Mouse (Mus musculus) brown adipose tissue, adult 24 weeks (tissue): ENCODE results near the gene Wdr70. TPM values are rescaled to one million over a fixed set of nuclear protein-coding genes. Genes with fewer than 3 reads are reported as not detected.

ENCODE experiments used
- H3K27ac ChIP-seq: fragments of 200-500 bp; replicated peaks from 2 replicates; pipeline ENCODE4 v1.5.1; 2012; ENCODE audit warnings: low read depth, mild to moderate bottlenecking, low read length
- H3K4me1 ChIP-seq: fragments of 200-500 bp; 2 replicates; pipeline ENCODE4 v1.6.1; 2012; ENCODE audit warnings: low read length, mixed read lengths; ENCODE audit not compliant: control insufficient read depth, insufficient read depth, insufficient read length
- H3K4me3 ChIP-seq: fragments of 200-500 bp; 2 replicates; pipeline ENCODE4 v1.5.1; 2012; ENCODE audit warnings: low read depth, mild to moderate bottlenecking, low read length, moderate library complexity; ENCODE audit not compliant: insufficient read depth
- polyA plus RNA-seq: library from polyadenylated mRNA; stranded (reverse); fragments of >200 nt; gene quantifications from 2 replicates; pipeline ENCODE4 v1.2.4, GENCODE M21; 2012; ENCODE audit not compliant: missing spikeins, insufficient read depth, insufficient read length

The Wdr70 gene
- polyA plus RNA-seq, 1 experiment, result 34.4 TPM

DNA sequence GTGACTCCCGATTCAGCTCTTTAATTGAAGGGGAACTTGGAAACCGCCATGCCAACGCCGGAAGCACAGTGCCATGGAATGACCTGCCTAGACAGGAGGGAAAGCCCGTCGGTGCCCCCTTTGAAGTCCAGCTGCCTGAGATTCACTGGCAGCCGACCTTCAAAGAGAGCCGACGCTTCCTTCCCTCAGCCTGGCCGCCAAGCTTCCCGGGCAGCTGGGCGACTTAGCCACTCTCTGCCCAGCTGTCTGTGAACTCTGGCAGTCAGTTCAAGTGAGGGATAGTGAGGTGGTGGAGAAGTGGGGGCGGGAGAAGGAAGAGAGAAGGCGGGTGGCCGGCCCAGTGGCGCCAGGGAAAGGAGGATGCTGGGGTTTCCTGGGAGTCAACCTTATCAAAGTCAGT, 164.9 kb downstream of the Wdr70 start:
- no peak overlapping the region for H3K27ac ChIP-seq
- 0 out of 2 replicates have a peak, but pooled peaks cover 2% of the 10 kb centered on the region for H3K4me1 ChIP-seq
- no peak overlapping the region for H3K4me3 ChIP-seq

DNA sequence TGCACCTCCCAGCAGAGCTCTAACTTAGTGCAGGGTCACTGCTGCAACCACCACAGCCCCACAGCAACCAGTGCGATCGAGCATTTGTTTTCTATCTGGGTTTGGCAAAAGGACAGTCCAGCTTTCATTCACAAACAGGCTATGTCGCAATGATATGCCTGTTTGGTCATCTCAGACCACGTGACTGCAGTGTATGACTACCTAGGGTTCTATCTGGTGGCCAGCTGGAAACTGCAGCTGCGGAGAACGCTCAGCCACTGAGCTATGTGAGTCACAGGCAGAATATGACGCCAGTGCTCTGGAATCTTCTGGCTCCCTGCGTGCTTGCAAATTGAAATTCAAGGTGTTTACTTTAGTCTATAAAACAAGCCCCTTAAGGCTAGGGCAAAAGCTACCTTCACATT, 167.4 kb downstream of the Wdr70 start:
- Histone ChIP-seq H3K4me1 (0 out of 2 replicates have a peak, but pooled peaks cover 2% of the 10 kb centered on the region), H3K4me3 (no peak overlapping the region), H3K27ac (no peak overlapping the region)

DNA sequence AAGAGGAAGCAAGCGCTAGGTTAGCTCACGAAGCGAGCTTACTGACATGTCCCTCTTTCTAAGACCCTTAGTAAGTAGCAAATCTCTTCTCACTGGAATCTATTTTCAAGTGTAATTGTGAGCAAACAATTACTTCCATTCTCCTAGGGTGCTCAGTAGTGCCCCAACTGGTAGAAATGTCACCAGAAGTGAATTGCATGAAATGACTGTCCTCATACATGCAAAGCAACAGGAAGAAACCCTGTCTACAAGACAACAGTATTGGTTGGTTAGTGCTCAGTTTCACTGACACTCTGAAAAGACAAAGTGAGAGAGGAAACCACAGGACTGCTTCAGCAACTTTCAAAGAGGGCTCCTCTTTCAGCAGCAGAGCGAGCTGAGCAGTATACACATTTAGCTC, 173.6 kb downstream of the Wdr70 start:
- no peak overlapping the region for H3K27ac ChIP-seq
- H3K4me3 ChIP-seq, result no peak overlapping the region
- no peaks in the 10 kb centered on the region for H3K4me1 ChIP-seq

DNA sequence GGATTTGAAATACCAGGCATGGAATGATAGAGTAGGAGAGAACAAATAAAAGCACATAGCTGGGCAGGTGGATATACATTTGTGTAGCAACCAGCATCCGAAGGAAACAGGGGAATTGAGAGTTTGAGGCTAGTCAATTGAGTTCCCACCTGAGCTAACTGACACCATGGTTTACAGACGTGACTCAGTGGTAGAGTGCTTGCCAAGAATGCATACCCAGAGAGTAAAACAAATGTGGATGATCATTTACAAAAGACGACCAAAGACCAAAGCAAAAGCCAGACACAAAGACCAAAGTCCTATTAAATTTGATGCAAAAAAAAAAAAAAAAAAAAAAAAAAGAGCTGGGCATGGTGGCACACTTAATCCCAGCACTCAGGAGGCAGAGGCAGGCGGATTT, 175.7 kb downstream of the Wdr70 start:
- H3K4me1 ChIP-seq, result no peaks in the 10 kb centered on the region
- H3K4me3 ChIP-seq, result no peak overlapping the region
- H3K27ac ChIP-seq, result no peak overlapping the region

DNA sequence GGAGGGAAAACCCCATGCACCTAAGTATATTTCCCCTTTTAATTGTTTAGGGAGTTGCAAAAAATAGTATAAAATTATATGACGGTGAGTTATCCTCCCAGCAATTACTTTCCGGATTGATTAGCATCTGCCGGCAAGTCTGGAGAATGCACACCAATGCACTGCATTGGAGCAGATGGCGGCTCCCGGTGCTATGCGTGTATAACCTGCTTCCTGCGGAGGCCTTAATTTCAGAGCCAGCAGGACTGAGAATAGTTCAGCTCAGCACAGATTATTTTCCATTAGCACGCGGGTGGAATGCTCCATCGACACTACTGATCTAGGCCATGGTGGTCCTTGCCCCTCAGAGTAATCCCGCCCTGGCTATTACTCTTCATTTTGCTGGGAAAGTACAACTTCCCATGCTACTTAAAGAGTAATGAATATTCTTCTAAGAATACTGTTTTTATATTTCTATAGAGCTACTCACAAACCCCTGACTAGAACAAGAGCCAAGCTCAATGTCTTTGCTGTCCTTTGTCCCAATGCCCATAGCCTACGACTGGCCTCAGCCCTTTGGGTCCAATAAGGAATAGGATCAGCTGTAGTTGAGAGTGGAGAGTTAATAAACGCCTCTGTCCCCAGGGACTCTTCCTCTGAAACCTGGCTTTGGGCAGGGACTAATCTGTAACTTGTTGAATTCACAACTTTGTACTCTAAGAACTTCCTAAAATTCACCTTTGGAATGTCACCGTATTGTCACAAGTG, 176.5 kb downstream of the Wdr70 start:
- Histone ChIP-seq H3K27ac (no peak overlapping the region), H3K4me1 (no peaks in the 10 kb centered on the region), H3K4me3 (no peak overlapping the region)

DNA sequence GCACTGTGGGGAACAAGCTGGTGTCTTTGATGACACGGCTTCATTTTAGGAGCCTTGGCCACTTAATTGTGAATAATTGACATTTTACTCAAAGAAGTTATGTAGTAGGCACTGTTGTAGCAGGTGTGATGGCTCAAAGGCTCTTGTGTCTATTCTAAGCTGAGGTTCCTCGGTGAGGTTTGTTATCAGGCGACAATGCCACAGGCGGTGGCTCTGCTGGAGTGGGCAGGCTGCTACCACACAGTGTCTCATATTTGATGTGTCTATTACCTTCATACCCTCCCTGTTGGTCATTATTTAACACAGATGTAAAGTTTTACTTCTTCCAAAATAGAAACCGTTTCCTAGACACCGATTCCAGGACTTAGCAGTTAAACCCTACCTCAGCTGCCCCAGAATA, 177.9 kb downstream of the Wdr70 start:
- Histone ChIP-seq H3K27ac (no peak overlapping the region), H3K4me3 (no peak overlapping the region), H3K4me1 (no peaks in the 10 kb centered on the region)

DNA sequence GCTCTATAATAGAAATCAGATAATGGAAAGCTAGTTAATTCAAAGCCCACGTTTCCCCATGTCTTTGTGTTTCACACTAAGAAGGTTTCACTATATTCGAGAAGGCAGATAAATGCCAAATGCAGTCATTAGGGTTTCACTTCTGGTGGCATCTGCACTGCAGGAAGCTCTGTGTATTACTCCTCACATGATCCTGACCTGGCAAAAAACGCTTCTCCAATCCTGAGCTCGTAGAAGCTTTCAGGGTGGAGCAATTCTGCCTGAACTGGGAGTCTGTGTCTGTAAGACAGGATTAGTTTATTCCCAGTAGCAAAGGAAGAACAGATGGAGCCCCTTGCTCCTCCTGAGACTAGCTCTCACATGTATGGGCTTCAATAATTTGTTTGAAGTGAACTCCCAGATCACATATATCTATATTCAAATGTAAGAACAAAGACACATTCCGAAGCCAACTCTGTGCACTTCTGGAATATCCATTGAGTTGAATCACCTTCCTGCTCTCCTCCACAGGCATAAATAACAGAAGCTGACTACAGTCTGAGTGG, 192.4 kb downstream of the Wdr70 start:
- H3K4me1 ChIP-seq, result no peaks in the 10 kb centered on the region
- no peak overlapping the region for H3K4me3 ChIP-seq
- H3K27ac ChIP-seq, result no peak overlapping the region

DNA sequence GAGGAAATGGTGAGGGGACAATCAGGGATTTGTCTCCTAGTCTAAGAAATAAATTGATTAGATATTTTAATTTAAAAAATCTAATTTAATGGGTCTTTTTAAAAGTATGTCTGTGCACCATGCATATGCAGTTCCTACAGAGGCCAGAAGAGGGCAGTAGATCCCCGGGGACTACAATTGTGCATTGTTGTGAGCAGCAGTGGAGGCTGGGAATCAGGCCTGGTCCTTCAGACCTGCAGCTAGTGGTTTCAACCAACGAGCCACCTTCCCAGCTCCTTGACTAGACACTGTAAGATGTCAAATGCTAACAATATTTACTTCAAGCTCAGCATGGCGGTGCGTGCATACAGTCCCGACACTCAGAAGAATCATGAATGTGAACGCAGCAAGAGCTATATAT, 199.7 kb downstream of the Wdr70 start:
- Histone ChIP-seq H3K4me1 (no peaks in the 10 kb centered on the region), H3K4me3 (no peak overlapping the region), H3K27ac (no peak overlapping the region)

DNA sequence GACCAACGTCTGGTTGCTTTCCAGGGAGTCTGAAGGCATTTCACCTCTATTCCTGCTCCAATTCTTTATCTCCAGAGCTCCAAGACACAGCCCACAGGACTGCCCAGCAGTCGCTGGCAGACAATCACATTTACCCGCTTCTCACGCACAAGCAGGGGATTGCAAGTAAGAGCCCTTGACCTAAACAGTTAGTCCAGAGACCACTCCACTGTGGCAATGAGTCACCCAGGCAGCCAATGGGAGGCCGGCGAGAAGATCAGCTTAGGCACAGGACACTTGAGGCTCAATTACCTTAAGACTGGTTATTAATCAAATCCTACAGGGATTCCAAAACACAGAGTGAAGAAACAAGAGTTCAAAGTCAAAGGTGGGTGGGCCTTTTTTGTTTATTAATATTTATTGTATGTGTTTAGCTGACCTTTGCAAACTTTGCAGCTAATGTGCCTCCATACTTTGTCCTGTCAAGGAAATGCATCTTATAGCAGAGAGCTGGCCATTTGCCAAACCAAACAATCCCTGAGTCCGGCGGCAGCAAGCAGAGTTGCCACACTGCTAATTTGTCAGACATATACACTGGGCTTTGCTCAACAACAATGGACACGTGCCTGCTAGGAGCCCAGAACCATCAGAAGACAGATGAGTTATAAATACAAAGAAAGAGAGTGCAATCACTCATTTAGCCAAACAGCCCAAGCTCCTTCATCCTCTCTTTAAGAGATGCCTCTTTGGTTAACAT, 207.3 kb downstream of the Wdr70 start:
- Histone ChIP-seq H3K27ac (no peak overlapping the region), H3K4me3 (no peak overlapping the region), H3K4me1 (no peaks in the 10 kb centered on the region)

DNA sequence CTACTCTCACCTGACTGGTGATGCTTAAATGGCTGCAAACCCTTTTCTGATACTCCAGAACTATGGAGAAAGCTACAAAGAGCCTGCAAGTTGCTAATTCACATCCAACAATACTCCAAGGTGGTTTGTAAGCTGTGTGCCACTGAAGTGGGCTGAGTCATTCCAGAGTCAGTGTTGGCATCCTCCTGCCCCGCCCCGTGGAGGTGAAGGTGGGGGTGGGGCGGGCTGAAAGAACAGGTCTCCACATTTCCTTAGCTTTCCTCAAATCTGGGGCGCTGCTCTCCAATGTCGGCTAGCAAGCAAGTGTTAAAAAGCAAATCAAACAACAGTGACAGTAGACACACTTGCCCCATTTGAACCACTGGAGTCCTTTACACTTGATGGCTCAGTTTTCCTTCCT, 208.7 kb downstream of the Wdr70 start:
- H3K4me1 ChIP-seq, result no peaks in the 10 kb centered on the region
- no peak overlapping the region for H3K4me3 ChIP-seq
- no peak overlapping the region for H3K27ac ChIP-seq

DNA sequence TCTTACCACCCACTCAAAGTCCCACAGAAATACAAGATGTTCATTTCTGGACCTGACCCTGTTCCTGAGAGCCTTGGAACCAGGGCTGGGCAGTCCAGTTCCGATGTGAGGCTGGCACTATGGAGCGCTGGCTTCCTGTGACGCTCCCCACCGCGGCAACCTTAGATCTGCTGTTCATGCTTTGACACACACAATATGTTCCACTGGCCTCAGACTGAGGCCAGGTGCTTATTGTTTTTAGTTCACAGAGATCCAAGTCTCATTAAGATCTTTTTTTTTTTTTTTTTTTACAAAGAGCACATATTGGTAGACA, 209.7 kb downstream of the Wdr70 start:
- H3K4me3 ChIP-seq, result no peak overlapping the region
- no peak overlapping the region for H3K27ac ChIP-seq
- H3K4me1 ChIP-seq, result no peaks in the 10 kb centered on the region

DNA sequence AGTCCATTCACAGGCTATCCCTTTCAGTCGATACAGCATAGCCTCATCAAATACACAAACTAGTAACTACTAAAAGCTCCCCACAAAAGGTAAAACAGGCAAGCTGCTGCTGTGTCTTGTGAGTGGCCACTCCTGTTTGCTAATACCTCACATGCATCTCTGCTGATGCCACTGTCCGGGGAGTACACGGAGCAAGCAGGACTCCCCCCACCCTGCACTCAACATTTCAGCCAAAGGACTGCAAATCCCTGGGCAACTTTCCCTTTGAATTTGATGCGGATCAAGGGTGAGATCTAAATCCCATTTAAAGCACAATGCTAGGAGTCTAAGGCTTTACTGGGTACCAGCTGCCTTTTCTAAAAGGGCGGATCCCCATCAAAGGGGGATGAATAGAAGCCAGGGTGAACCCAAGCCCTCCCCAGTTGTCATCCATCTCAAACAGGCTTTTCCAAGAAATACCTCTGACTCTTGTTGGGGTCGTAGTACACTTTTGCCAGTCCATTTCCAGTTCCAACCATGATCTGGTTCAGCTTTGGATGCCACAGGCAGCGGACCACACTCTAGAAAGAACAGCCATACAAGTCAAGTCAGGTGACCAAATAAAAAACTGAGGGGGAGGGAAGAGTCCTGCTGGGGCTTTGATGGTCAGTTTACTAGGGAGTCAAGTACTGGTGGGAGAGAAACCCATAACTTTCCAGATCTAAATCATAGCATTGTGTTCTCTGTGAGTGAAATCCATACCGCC, 210.2 kb downstream of the Wdr70 start:
- Histone ChIP-seq H3K4me1 (no peaks in the 10 kb centered on the region), H3K27ac (no peak overlapping the region), H3K4me3 (no peak overlapping the region)

DNA sequence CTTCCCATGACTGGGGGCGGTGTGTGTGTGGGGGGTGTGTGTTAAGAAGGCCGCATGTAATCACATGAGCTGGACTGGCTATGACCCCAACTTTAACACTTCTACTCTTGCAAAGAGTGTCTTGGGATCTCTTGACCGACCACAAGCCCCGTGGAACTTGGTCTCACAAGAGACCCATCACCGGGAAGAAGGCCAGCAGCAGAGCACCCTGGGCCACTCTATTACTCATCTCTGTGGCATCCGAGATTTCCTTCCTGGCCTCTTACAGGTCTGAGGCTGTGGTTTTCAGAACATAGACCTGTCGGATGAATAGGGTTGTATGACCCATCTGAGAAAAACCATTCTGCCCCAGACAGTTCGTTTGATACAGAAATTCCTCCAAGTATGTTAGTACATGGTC, 212.4 kb downstream of the Wdr70 start:
- no peaks in the 10 kb centered on the region for H3K4me1 ChIP-seq
- no peak overlapping the region for H3K27ac ChIP-seq
- H3K4me3 ChIP-seq, result no peak overlapping the region

DNA sequence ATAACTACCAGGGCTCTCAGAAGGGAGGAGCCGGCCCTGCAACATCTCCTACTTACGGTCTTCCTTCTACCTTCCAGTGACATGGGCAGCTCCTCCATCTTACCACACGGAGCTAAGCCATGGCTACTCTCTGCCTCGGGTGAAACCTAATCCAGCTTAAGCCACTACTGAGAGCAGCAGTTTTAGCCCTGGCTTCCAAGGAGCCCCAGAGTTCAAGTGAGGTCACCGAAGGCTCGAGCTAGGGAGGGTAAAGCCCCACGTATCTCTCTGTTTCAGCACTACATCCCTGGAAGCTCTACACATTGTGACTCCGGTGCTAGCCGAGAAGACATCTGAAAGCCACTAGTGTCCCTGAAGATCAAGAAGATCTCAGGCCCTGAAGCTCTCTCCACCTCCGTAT, 213.9 kb downstream of the Wdr70 start:
- Histone ChIP-seq H3K4me3 (no peak overlapping the region), H3K4me1 (no peaks in the 10 kb centered on the region), H3K27ac (no peak overlapping the region)

DNA sequence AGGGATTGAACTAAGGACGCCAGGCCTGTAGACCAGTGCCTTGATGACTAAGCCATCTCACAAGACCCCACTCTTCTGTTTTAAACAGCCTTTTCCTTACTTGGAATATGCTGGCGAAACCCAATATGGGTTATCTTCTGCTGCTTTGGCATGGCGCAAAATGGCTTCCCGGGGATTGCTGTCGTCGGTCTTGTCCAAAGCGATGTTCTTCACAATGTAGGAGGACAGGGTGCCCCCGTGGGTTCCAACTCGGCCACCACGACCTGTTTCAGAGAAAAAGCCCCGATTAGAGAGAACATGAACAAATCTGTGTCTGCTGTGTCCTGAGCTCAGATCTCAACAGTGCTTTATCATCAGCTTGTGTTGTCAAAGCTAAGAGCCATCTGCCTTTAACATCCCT, 214.8 kb downstream of the Wdr70 start:
- Histone ChIP-seq H3K27ac (no peak overlapping the region), H3K4me3 (no peak overlapping the region), H3K4me1 (no peaks in the 10 kb centered on the region)
